In genomic region chr10:25296286-25296656, GRCm38 (mm10) we compare ENCODE assay signal across 7 mouse cellular contexts. TPM values are rescaled to one million over a fixed set of nuclear protein-coding genes. Genes with fewer than 3 reads are reported as not detected.
A peak's percentile ranks its signal among the peaks of the same experiment; 100 is the strongest.
DNase-seq lines count a peak whose midpoint lies in the region; ATAC-seq and TF ChIP-seq lines count a peak whose summit lies in the region.

No protein-coding gene starts in this region.

- H3K27me3 ChIP-seq in kidney, postnatal 0 days (ENCODE audit: insufficient read depth, low read length), result no peaks in the 10 kb centered on the region
- H3K27me3 ChIP-seq in embryonic facial prominence, embryonic 10.5 days (replicated peaks; ENCODE audit: low read depth, poor library complexity, severe bottlenecking), result no peaks in the 10 kb centered on the region
- no peaks in the 10 kb centered on the region for H3K27me3 ChIP-seq in hindbrain, embryonic 16.5 days (replicated peaks; ENCODE audit: control insufficient read depth, insufficient read depth, low read length)
- H3K27me3 ChIP-seq in myocyte (ENCODE audit: control insufficient read depth, insufficient read depth, insufficient read length), result no peaks in the 10 kb centered on the region

- H3K4me1 ChIP-seq in kidney, postnatal 0 days (replicated peaks; ENCODE audit: insufficient read depth, low read length), result peaks cover 12% of the 10 kb centered on the region; the same call in 1 of the 2 replicates
- peaks cover 19% of the 10 kb centered on the region for H3K4me1 ChIP-seq in embryonic facial prominence, embryonic 10.5 days
- H3K4me1 ChIP-seq in hindbrain, embryonic 16.5 days (ENCODE audit: control insufficient read depth, insufficient read depth, low read depth, low read length), result peaks cover 9% of the 10 kb centered on the region

- no peak for TF ChIP-seq CTCF in kidney, postnatal 0 days (IDR thresholded peaks at IDR 0.05; ENCODE audit: low read depth)

- no peak for DNase-seq in kidney, postnatal 0 days (ENCODE audit: low spot score)
- DNase-seq in kidney, postnatal 4 days, result no peak
- no peak for DNase-seq in embryonic facial prominence, embryonic 10.5 days (ENCODE audit: low spot score)
- DNase-seq in layer of hippocampus, postnatal 36 days, result no peak
- DNase-seq in layer of hippocampus, postnatal 25 days (ENCODE audit: extremely low spot score in 1 of 2, low spot score in 1 of 2), result no peak

- peak overlapping the region; percentile 81 for H3K4me3 ChIP-seq in kidney, postnatal 0 days (replicated peaks; ENCODE audit: low read depth, low read length)
- peak overlapping the region; percentile 70 for H3K4me3 ChIP-seq in embryonic facial prominence, embryonic 10.5 days
- peak overlapping the region; percentile 72 for H3K4me3 ChIP-seq in hindbrain, embryonic 16.5 days (ENCODE audit: low read length)
- peak overlapping the region; percentile 40 for H3K4me3 ChIP-seq in myocyte

- peak overlapping the region; percentile 30 for H3ac ChIP-seq in myocyte (ENCODE audit: control insufficient read depth, insufficient read length)

- no peaks in the 10 kb centered on the region for H3K9me3 ChIP-seq in kidney, postnatal 0 days (replicated peaks; ENCODE audit: low read length)
- H3K9me3 ChIP-seq in embryonic facial prominence, embryonic 10.5 days, result 0 out of 2 replicates have a peak, but pooled peaks cover 2% of the 10 kb centered on the region
- no peaks in the 10 kb centered on the region for H3K9me3 ChIP-seq in hindbrain, embryonic 16.5 days (ENCODE audit: control insufficient read depth, low read length)

- peak overlapping the region; percentile 63 for H3K4me2 ChIP-seq in kidney, postnatal 0 days (ENCODE audit: low read length)
- peak overlapping the region; percentile 74 for H3K4me2 ChIP-seq in hindbrain, embryonic 16.5 days (ENCODE audit: low read length)
- H3K4me2 ChIP-seq in myocyte (ENCODE audit: low read depth), result peak overlapping the region; percentile 69

- peak overlapping the region; percentile 93 for H3K27ac ChIP-seq in kidney, postnatal 0 days
- H3K27ac ChIP-seq in embryonic facial prominence, embryonic 10.5 days (replicated peaks), result peak overlapping the region; percentile 94
- H3K27ac ChIP-seq in hindbrain, embryonic 16.5 days (ENCODE audit: low read depth, low read length), result peak overlapping the region; percentile 92

- no peaks in the 10 kb centered on the region for H3K79me2 ChIP-seq in myocyte (ENCODE audit: control insufficient read depth, insufficient read depth)

- H3K9ac ChIP-seq in kidney, postnatal 0 days (ENCODE audit: low read depth, low read length), result peak overlapping the region; percentile 87
- peak overlapping the region; percentile 90 for H3K9ac ChIP-seq in hindbrain, embryonic 16.5 days (ENCODE audit: low read depth, low read length)

- H3K36me3 ChIP-seq in kidney, postnatal 0 days (ENCODE audit: insufficient read depth, low read length), result no peaks in the 10 kb centered on the region
- H3K36me3 ChIP-seq in embryonic facial prominence, embryonic 10.5 days (replicated peaks), result no peaks in the 10 kb centered on the region
- H3K36me3 ChIP-seq in hindbrain, embryonic 16.5 days (ENCODE audit: control insufficient read depth, insufficient read depth, low read length), result no peaks in the 10 kb centered on the region
- H3K36me3 ChIP-seq in myocyte (ENCODE audit: control insufficient read depth, insufficient read depth), result no peaks in the 10 kb centered on the region

- no peak for TF ChIP-seq POLR2A in myocyte (IDR thresholded peaks at IDR 0.05; ENCODE audit: insufficient read length, low read depth)

- ATAC-seq in kidney, postnatal 0 days (replicated peaks; ENCODE audit: low FRiP score, low read depth), result no peak
- no peak for ATAC-seq in hindbrain, embryonic 16.5 days

- 34% methylated on average over 8 of the region's 8 CpGs for WGBS in kidney, postnatal 0 days
- WGBS in embryonic facial prominence, embryonic 10.5 days, result 48% methylated on average over 8 of the region's 8 CpGs
- 39% methylated on average over 8 of the region's 8 CpGs for whole genome bisulfite sequencing in hindbrain, embryonic 16.5 days

TF ChIP-seq in myocyte, 11 proteins besides CTCF, POLR2A, EP300 and RAD21:
- no peak for TF ChIP-seq TCF3 (IDR thresholded peaks at IDR 0.05; ENCODE audit: insufficient read length, low read depth)
- TF ChIP-seq E2F4 (IDR thresholded peaks at IDR 0.05; ENCODE audit: insufficient read depth), result no peak
- no peak for TF ChIP-seq MYOG (IDR thresholded peaks at IDR 0.05; ENCODE audit: control insufficient read depth in 1 of 3, insufficient read depth in 1 of 3, insufficient read length in 2 of 3, low read depth in 2 of 3)
TF ChIP-seq in myocyte: peak in this region for 0.

RNA-seq across cellular contexts. Expression of gene Akap7, which starts 11.4 kb away (rescaled TPM):
- polyA plus RNA-seq in kidney, postnatal 0 days (2015; fragmentation: Nextera tagmentation; extraction: Ambion mirVana), result 33.2 and 40.3 TPM in 2 replicates
- 17.0 and 18.2 TPM in 2 replicates for polyA plus RNA-seq in embryonic facial prominence, embryonic 10.5 days (2016; fragmentation: Nextera tagmentation; extraction: Ambion mirVana)
- 61.6 and 78.8 TPM in 2 replicates for polyA plus RNA-seq in hindbrain, embryonic 16.5 days (2015; fragmentation: Nextera tagmentation; extraction: Ambion mirVana)
- polyA plus RNA-seq in myocyte (2012; fragmentation: generic; extraction: Trizol), result 9.0 TPM
- total RNA-seq in layer of hippocampus, postnatal 36 days (2021), result 10 to 100 TPM; 53.2 to 53.5 TPM
- 10 to 100 TPM; 46.3 to 51.7 TPM for total RNA-seq in layer of hippocampus, postnatal 25 days (2021)
